Mouse (Mus musculus): ENCODE results near the gene Ppm1n.

GRCm38 (mm10) chr7:19327128-19327527 is 47.3 kb upstream of the Ppm1n start:
- no peak for TF ChIP-seq CTCF (IDR thresholded peaks at IDR 0.05; ENCODE audit: borderline replicate concordance, insufficient read depth, low read length)
- TF ChIP-seq POLR2A (IDR thresholded peaks at IDR 0.05; ENCODE audit: low read depth, low read length), result peak; percentile 58

Data from embryonic fibroblast, embryonic 13.5 days (primary cell).